Mouse (Mus musculus) v-Abl transformed pro-B cells (cell line): ENCODE results near the gene Hormad2.

Experiments used
- in situ Hi-C, 2 experiments: fragments of 400-800 bp; cut with MboI; formaldehyde crosslinking; loops; one replicate each; pipeline ENCODE4 v1.15.1; 2025; ENCODE audit not compliant: unreplicated experiment in 2 of 2

Hormad2 gene

DNA sequence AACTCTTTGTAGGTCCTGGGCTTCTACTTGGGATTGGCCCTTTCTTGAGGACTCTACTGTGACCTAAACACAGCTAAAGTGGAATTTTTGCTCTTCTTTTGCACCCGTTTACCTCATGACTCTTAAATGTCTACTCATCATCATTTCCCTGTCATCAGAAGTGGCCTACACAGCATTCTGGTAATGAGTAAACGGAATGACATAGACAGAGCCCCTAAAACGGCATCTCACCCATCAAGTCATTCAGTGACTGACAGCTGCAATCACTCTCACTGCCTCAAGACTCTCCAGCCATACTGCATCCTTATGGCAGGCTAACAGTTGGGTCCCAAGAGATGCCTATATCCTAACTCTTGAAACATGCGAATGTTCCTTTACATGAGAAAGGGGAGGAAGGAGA is 74.5 kb downstream of the Hormad2 start:
- in situ Hi-C loops: no loop called here

GRCm38 (mm10) chr11:4355430-4355829 is 85.5 kb downstream of the Hormad2 start:
- in situ Hi-C loops: no loop called here

DNA sequence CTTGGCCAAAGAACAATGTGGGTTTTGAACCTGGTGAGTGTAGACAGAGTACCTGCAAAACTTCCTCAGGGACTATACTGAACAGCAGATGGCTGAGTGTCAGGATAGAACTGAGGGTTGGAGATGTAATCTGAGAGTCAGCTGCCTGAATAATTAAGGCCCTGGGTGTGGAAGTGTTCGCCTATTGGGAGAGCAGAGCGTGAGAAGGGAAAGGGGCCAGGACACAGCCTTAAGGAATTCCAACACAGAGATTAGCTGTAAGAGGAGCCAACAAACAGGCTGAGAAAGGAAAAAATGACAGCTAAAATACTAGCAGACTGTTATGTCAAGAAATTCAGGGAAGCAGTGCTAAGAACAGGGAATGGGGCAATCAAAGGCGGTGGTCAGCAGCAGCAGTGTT is 88.3 kb downstream of the Hormad2 start:
- in situ Hi-C loops: no loop called here

GRCm38 (mm10) chr11:4343926-4344325 is 97.0 kb downstream of the Hormad2 start:
- in situ Hi-C loops: no loop called here

DNA sequence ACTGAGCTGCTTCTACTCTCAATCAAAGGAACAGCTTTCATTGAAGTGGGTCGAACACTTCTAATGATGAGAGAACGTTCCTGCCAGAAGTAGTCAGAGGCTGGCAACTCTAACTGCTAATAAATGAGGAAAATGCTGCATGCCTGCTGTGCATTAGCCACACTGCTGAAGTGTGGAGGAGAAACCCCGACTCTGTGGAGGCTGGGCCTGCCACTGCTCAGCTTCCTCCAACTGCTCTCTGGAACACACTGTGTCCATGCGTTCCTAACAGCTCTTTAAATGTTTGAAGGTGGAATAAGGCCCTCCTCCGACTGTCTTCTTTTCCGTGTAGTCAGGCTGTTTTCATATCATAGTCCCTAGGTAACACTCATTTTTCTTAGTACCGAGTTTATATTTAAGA is 98.9 kb downstream of the Hormad2 start:
- in situ Hi-C loops: no loop called here

DNA sequence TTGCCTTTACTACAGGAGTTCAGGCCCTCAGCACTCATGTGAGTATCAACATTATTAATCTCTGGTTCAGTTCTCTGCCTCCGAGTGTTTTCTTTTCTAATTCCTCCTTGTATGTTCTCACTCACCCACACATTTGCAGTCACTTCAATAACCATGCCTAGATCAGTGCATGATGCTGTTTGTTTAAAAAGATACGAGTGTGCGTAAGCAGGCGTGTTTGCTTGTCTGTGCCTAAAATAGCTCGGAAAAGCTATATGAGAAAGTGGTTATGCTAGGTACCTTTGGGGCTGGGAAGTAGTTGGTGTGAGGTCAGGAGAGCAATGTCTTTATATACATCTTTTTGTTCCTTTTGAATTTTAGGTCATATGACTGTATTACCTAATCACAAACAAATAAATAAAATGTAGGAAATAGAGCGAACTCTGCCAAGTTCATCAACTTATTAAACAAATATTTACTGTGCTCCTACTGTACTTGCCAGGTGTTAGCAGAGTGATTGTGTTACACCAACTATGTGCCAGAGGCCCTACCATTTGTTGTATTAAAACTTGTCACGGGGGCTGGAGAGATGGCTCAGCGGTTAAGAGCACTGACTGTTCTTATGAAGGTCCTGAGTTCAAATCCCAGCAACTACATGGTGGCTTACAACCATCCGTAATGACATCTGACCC is 100.7 kb downstream of the Hormad2 start:
- in situ Hi-C loops: no loop called here

GRCm38 (mm10) chr11:4339275-4339674 is 101.6 kb downstream of the Hormad2 start:
- in situ Hi-C loops: no loop called here

DNA sequence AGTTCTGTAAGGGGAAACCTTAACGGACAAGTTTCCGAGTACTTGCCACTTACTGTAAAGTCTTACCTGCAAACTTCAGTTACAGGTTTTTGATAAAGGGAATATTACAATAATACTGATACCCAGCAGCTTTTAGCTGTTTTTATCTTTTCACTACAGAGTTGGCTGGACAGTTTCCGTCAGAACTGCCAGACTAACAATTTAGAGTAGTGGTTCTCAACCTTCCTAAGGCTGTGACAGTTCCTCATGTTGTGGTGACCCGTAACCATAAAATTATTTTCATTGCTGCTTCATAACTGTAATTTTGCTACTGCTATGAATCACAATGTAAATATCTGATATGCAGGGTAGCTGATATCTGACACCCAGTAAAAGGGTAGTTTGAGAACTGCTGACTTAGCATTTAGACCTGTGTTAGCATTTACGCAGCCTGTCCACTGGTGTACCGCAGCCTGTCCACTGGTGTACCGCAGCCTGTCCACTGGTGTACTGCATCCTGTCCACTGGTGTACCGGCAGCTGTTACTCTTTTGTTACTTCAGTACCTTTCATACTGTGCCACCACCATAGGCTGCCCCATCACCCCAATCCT is 104.1 kb downstream of the Hormad2 start:
- in situ Hi-C loops: no loop called here

DNA sequence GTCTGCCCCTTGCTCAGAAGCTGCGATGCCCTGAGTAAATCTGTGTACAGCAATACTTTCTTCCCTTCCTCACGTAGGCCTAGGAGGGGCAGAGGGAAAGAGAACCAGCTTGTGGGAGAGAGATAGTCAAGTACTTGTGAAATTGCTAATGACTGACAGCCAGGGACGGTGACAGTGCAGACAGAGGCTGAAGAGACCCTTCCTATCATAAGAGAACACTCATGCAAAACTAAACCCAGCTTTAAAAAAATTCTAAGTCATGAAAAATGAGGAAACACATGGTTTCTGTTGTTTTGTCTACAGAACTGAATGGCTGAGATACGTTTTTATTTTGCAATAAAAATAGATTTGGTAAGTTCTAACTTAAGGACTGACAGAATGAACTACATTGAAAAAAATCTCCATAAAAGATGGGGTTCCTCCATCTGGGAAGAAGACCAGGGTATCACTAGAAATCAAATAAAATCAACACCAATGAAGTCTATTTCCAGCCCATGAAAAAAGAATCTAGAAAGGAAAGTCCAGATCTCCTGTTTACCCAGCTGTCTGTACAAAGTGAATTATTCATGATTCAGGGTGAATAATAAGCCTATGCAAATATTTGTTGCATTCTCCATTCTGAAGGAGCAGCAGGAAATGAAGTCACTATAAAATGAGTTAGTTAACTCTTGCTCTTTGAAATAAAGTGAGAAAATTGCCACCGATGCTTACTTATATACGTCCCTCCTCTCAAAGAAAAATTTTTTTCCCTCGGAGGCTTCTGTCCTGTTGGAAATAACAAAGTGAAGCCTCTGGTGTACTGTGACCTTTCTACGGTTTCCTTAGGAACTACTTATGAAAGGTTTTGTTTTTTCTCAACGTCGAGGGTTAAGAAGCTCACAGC is 104.9 kb downstream of the Hormad2 start:
- in situ Hi-C loops: no loop called here

GRCm38 (mm10) chr11:4332961-4333360 is 107.9 kb downstream of the Hormad2 start:
- in situ Hi-C loops: no loop called here

GRCm38 (mm10) chr11:4328188-4328587 is 112.7 kb downstream of the Hormad2 start:
- in situ Hi-C loops: no loop called here

GRCm38 (mm10) chr11:4323481-4323880 is 117.4 kb downstream of the Hormad2 start:
- in situ Hi-C loops: no loop called here

GRCm38 (mm10) chr11:4322943-4323342 is 118.0 kb downstream of the Hormad2 start:
- in situ Hi-C loops: no loop called here

DNA sequence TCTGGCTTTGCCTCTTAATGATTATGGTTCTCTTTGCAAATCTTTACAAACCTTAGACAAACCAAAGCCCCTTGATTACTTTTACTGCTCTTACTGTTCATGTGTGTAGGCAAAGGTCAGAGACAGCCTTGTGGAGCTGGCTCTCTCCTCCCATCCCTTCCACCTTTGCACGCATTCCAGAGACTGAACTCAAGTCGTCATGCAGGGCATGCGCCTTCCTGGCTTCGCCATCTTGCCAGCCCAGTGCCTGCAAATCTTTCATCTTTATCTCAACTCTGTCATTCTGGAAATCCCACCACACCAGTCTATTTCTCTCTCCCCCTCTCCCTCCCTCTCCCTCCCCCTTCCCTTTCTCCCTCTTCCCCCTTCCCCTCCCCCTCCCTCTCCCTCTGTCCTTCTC is 120.0 kb downstream of the Hormad2 start:
- in situ Hi-C loops: no loop called here

GRCm38 (mm10) chr11:4319212-4319955 is 121.5 kb downstream of the Hormad2 start:
- in situ Hi-C loops: no loop called here

- in situ Hi-C loops: no loop called here
Observed at GRCm38 (mm10) chr11:4318011-4318410, 122.9 kb downstream of the Hormad2 start.

DNA sequence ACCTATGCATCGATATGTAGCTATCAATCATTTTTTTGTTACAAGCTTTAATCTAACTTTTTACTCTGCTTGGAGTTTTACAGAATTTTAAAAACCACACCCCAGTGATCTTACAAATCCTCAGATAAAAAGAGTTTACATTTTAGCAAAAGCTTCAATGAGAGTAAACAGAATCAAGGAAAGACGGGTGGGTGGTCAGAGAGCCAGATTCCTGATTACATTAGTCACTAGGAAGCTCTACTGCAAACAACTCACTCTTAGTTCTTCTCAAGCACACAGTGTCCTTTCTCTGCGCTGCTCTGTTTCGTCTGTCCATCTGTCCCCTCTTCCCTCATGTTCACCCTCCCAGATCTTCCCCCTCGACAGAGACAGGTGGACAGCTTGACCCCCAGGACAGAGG is 123.6 kb downstream of the Hormad2 start:
- in situ Hi-C loops: no loop called here

- in situ Hi-C loops: no loop called here
Observed at GRCm38 (mm10) chr11:4312180-4312579, 128.7 kb downstream of the Hormad2 start.

GRCm38 (mm10) chr11:4310324-4310723 is 130.6 kb downstream of the Hormad2 start:
- in situ Hi-C loops: no loop called here

DNA sequence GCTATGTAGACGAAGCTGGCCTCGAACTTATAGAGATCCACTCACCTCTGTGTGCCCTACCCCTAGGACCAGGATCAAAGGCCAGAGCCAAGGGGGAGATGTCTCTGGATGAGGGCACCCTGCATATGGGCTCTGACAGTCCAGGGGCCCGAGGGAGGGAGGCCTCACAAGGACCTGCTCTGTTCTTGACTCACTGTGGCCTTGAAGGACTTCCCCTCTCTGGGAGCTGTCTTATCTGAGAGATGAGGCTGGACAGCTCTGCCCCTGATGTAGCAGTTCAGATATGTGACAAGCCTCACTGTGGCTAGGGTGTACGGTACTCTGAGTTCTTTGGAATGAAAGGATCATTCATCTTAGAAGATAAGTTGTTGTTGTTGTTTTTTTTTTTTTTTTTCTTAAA is 131.3 kb downstream of the Hormad2 start:
- in situ Hi-C loops: no loop called here
